Mouse (Mus musculus) liver, embryonic 13.5 days (tissue): Measurements from ENCODE around the gene Rbak. TPM values are rescaled to one million over a fixed set of nuclear protein-coding genes. Genes with fewer than 3 reads are reported as not detected.
"Not testable (repeated sequence)": the region's sequence is repeated elsewhere in the genome, so short reads cannot be mapped to it uniquely, and the experiment has no call there.

Source experiments
- ATAC-seq: fragments of 200-750 bp; cut with Nextera tagmentation; 2 replicates; pipeline ENCODE4 v1.8.0; 2017; ENCODE audit warnings: low read depth, mild to moderate bottlenecking, moderate number of reproducible peaks, moderate library complexity
- DNase-seq: peaks from one replicate; pipeline ENCODE4 v3.0.0; 2022
- H3K27ac ChIP-seq: fragments of 300-500 bp; sonication (generic); 2 replicates; pipeline ENCODE4 v1.5.1; 2015; ENCODE audit warnings: moderate library complexity, mild to moderate bottlenecking, inconsistent platforms
- H3K27me3 ChIP-seq: fragments of 300-500 bp; sonication (generic); 2 replicates; pipeline ENCODE4 v1.6.1; 2015; ENCODE audit warnings: mild to moderate bottlenecking, inconsistent platforms
- H3K36me3 ChIP-seq: fragments of 300-500 bp; sonication (generic); 2 replicates; pipeline ENCODE4 v1.6.1; 2015; ENCODE audit warnings: mild to moderate bottlenecking, inconsistent platforms
- H3K4me1 ChIP-seq: fragments of 300-500 bp; sonication (generic); replicated peaks from 2 replicates; pipeline ENCODE4 v1.6.1; 2015; ENCODE audit warnings: inconsistent platforms
- H3K4me2 ChIP-seq: fragments of 300-500 bp; sonication (generic); 2 replicates; pipeline ENCODE4 v1.6.1; 2015; ENCODE audit warnings: inconsistent platforms, mild to moderate bottlenecking, moderate library complexity
- H3K4me3 ChIP-seq: fragments of 300-500 bp; sonication (generic); replicated peaks from 2 replicates; pipeline ENCODE4 v1.5.1; 2015; ENCODE audit warnings: mild to moderate bottlenecking, inconsistent platforms
- H3K9ac ChIP-seq: fragments of 300-500 bp; sonication (generic); 2 replicates; pipeline ENCODE4 v1.6.1; 2015; ENCODE audit warnings: mild to moderate bottlenecking, inconsistent platforms
- H3K9me3 ChIP-seq: fragments of 300-500 bp; sonication (generic); replicated peaks from 2 replicates; pipeline ENCODE4 v1.6.1; 2016; ENCODE audit warnings: inconsistent platforms
- WGBS: fragments of 180-500 bp; shearing (Covaris S2); methylation state at CpG from one replicate; pipeline ENCODE4 v1.1.7; 2015; ENCODE audit not compliant: insufficient replicate concordance; 5-methylcytosine and 5-hydroxymethylcytosine counted together
- polyA plus RNA-seq: library from polyadenylated mRNA; unstranded; fragments of >200 nt; fragmentation: Nextera tagmentation; extraction: Ambion mirVana; gene quantifications from 2 replicates; pipeline ENCODE4 v1.2.1, GENCODE M21; 2015

The Rbak gene
- polyA plus RNA-seq, 1 experiment from 2014 or later = 1.8 TPM

DNA sequence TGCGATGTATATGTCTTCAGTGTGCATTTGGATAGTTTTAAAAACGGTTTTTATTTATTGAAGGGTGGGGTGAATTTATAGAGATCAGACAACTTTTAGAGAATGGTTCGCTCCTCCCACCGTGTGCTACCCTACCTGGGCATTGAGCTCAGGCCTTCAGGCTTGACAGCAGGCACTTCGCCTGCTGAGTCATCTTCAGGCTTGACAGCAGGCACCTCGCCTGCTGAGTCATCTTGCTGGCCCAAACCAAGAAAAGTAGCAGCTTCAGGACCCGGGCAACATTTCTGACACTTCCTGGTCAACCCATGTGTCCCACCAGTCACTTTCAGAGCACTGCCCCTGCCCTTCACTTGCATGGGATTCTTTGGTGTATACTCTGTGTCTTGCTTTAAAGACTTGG lies 45.5 kb downstream of the Rbak start:
- DNase-seq (peak; percentile 60), ATAC-seq (peak; percentile 64; the same call in 1 of the 2 replicates)
- no peaks in the 10 kb centered on the region for H3K36me3 ChIP-seq
- H3K4me2 ChIP-seq = no peak overlapping the region
- H3K4me3 ChIP-seq = no peak overlapping the region
- peaks cover 8% of the 10 kb centered on the region for H3K27me3 ChIP-seq
- peaks cover 24% of the 10 kb centered on the region for H3K4me1 ChIP-seq
- WGBS = 55% methylated on average over 7 of the region's 7 CpGs
- H3K9ac ChIP-seq = no peak overlapping the region
- no peaks in the 10 kb centered on the region for H3K9me3 ChIP-seq
- peak overlapping the region; percentile 47; the same call in 1 of the 2 replicates for H3K27ac ChIP-seq

DNA sequence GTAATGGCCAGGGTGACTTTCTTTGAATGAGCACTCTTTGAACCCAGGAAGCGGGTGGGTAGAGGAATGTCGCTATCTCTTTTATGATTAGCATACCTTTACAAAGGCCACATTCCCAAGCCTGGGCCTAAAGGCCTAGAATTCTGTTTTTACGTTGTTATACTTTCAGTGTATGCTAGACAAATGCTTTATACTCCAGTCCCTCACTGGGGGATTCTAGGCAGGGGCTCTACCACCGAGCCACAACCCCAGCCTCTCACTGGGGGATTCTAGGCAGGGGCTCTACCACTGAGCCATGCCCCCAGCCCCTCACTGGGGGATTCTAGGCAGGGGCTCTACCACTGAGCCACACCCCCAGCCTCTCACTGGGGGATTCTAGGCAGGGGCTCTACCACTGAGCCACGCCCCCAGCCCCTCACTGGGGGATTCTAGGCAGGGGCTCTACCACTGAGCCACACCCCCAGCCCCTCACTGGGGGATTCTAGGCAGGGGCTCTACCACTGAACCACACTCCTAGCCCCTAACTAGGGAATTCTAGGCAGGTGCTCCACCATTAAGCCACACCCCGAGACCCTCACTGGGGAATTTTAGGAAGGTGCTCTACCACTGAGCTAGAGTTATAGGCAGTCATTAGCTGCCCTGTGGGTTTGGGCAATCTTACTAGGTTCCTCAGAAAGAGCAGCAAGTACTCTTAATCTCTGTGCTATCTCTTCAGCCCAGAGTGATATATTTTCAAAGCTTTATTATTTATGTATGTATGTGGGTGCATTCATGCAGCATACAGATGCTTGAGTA lies 46.2 kb downstream of the Rbak start:
- not testable (repeated sequence) for DNase-seq

DNA sequence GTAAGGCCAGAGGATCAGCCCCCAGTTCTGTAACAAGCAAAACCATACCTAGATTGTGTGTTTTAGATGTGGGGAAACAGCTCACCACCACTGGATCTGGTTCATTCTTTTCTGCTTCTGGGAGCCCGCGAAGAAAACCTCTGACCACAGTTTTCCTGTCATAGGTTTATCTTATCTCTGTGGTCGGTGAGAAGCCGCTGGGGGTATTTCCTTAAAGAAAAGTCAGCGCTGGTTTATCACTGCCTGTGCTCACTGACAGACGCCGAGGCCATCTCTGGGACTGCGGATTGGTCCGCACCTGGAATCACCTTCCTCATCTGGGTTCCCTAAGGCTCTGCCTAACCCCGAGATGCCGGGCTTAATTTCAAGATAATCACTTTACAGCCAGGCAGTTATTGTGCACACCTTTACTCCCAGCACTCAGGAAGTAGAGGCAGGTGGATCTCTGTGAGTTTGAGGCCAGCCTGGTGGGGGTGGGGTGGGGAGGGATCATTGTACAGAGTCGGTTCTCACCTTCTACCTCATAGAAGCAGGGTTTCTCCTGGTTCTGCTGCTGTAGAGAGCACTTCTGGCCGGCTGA lies 47.5 kb downstream of the Rbak start:
- no peak overlapping the region for H3K27ac ChIP-seq
- H3K9me3 ChIP-seq = no peaks in the 10 kb centered on the region
- H3K4me3 ChIP-seq = no peak overlapping the region
- no peak for DNase-seq
- ATAC-seq = no peak
- no peak overlapping the region for H3K4me2 ChIP-seq
- peaks cover 21% of the 10 kb centered on the region for H3K27me3 ChIP-seq
- H3K9ac ChIP-seq = no peak overlapping the region
- H3K36me3 ChIP-seq = no peaks in the 10 kb centered on the region
- WGBS = 12% methylated on average over 13 of the region's 13 CpGs
- H3K4me1 ChIP-seq = peaks cover 24% of the 10 kb centered on the region

More for the DNA sequence above, 46.2 kb downstream of the Rbak start:
- H3K4me3 ChIP-seq, H3K36me3 ChIP-seq, H3K9ac ChIP-seq, H3K27ac ChIP-seq, H3K4me2 ChIP-seq, H3K9me3 ChIP-seq, ATAC-seq: not testable (repeated sequence)
- Histone ChIP-seq H3K27me3 (peaks cover 11% of the 10 kb centered on the region), H3K4me1 (peaks cover 24% of the 10 kb centered on the region)
- 78% methylated on average over 3 of the region's 6 CpGs for WGBS

DNA sequence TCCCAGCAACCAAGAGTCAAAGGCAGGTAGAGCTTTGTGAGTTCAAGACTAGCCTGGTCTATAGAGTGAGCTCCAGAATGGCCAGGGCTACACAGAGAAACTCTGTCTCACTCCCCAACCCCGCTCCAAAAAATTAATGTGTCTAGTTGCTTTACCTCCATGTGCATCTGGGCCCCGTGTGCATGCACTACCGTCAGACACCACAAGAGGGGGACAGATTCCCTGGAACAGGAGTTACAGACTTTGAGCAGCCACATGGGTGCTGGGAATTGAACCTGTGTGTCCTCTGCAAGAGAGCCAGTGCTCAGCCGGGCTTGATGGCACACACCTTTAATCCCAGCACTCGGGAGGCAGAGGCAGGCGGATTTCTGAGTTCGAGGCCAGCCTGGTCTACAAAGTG lies 50.2 kb downstream of the Rbak start:
- Histone ChIP-seq H3K27me3 (peaks cover 29% of the 10 kb centered on the region), H3K4me2 (no peak overlapping the region), H3K4me3 (no peak overlapping the region), H3K4me1 (peaks cover 20% of the 10 kb centered on the region), H3K9me3 (no peaks in the 10 kb centered on the region), H3K9ac (no peak overlapping the region), H3K36me3 (no peaks in the 10 kb centered on the region), H3K27ac (no peak overlapping the region)
- ATAC-seq (no peak), DNase-seq (peak; percentile 38)
- 68% methylated on average over 7 of the region's 7 CpGs for WGBS

DNA sequence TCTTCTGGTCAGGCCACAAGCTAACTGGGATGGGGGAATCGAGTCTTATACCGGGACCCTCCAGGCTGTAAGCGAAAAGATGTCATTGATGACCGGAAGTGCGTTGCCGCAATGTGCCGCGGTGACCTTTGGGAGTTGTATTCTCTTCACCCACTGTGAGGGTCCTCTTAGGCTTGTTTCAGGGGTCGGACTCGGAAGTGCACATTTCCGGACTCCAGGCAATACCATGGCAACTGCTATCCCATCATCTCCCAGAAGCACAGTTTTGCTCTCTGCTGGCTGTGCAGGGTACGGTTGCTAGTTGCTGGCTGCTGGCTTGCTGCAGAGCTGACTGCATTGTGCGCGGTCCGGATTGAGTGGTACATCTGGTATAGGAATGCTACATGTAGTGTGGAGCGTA lies 51.5 kb downstream of the Rbak start:
- Histone ChIP-seq H3K4me3 (no peak overlapping the region), H3K27me3 (peaks cover 40% of the 10 kb centered on the region), H3K36me3 (no peaks in the 10 kb centered on the region), H3K4me1 (peaks cover 12% of the 10 kb centered on the region), H3K9ac (no peak overlapping the region), H3K4me2 (no peak overlapping the region), H3K9me3 (no peaks in the 10 kb centered on the region), H3K27ac (no peak overlapping the region)
- WGBS = 83% methylated on average over 16 of the region's 16 CpGs
- DNase-seq (no peak), ATAC-seq (no peak)

DNA sequence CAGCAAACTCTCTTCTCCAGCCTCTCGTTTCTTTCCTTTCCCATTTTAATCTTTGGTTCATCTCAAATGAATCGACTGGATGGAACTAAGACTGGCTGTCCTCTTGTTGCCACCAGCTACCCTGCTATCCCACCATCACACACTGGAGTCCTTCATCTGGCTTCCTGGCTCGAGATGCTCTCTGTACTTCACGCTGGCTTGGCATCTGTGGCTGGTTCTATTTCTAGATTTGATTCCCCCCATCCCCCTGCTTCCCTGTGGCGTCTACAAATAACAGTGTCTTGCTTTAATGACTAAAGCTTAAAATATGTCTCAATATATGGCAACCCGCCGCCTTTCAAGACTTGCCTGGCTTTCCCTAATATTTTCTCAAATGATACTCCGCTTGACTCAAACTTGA lies 52.7 kb downstream of the Rbak start:
- Histone ChIP-seq H3K4me2 (no peak overlapping the region), H3K9me3 (no peaks in the 10 kb centered on the region), H3K27ac (no peak overlapping the region), H3K36me3 (no peaks in the 10 kb centered on the region), H3K9ac (no peak overlapping the region), H3K4me1 (peaks cover 5% of the 10 kb centered on the region), H3K27me3 (peaks cover 44% of the 10 kb centered on the region), H3K4me3 (no peak overlapping the region)
- 64% methylated on average over 8 of the region's 8 CpGs for WGBS
- no peak for DNase-seq
- no peak for ATAC-seq

DNA sequence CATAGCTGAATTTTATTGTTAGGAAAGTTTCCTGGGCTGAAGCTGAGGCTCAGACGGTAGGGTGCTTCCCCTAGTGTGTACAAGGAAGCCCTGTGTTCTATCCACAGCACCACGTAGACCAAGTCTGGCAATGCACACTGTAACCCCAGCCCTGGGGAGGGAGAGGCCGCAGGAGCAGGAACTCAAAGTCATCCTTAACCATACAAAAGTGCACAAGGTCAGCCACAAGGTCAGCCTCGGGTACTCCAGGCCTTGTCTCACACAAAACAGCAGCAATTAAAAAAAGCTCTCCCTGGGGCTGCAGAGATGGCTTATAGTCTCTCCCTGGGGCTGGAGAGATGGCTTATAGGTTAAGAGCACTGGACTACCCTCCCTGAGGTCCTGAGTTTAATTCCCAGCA lies 53.7 kb downstream of the Rbak start:
- ATAC-seq (no peak), DNase-seq (no peak)
- WGBS = 60% methylated on average over 4 of the region's 4 CpGs
- H3K4me3 ChIP-seq = no peak overlapping the region
- no peaks in the 10 kb centered on the region for H3K36me3 ChIP-seq
- H3K9me3 ChIP-seq = no peaks in the 10 kb centered on the region
- H3K27me3 ChIP-seq = peaks cover 44% of the 10 kb centered on the region
- no peak overlapping the region for H3K27ac ChIP-seq
- no peaks in the 10 kb centered on the region for H3K4me1 ChIP-seq
- H3K4me2 ChIP-seq = no peak overlapping the region
- H3K9ac ChIP-seq = no peak overlapping the region

DNA sequence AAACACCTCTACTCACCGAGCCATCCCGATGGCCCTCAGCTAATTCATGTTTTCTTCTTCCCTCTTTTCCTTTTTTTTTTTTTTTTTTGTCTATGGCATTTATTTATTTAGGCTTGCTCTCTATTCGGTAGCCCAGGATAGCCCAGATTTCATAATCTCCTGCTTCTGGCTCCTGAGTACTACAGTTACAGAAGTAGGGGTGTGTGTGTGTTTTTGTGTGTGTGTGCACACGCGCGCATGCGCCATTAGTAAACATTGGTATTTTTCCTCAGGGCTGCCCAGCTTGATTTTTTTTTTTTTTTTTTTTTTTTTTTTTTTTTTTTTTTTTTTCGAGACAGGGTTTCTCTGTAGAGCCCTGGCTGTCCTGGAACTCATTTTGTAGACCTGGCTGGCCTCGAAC lies 54.5 kb downstream of the Rbak start:
- Histone ChIP-seq H3K4me1 (no peaks in the 10 kb centered on the region), H3K27ac (no peak overlapping the region), H3K36me3 (no peaks in the 10 kb centered on the region), H3K9me3 (no peaks in the 10 kb centered on the region), H3K4me2 (no peak overlapping the region), H3K4me3 (no peak overlapping the region), H3K9ac (no peak overlapping the region), H3K27me3 (peaks cover 47% of the 10 kb centered on the region)
- DNase-seq (no peak), ATAC-seq (no peak)
- WGBS = 74% methylated on average over 9 of the region's 9 CpGs

DNA sequence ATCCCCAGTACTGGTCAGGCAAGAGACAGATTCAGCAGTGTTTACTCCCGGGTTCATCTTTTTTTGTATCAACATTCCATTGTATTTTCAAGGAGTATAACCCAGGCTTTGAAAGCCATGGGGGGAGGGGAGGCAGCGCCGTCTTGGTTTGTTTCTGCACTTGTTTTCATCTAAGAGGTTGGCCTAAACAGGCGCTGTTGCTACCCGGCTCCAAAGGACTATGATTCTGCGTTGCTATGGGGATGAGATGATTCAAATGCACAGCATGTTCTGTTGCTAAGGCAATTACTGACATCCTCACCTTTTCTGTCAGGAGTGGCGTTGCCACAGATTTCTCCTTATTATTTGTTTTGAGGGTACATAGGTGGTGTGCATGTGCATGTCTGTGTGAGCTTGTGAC lies 55.0 kb downstream of the Rbak start:
- WGBS = 61% methylated on average over 7 of the region's 7 CpGs
- no peaks in the 10 kb centered on the region for H3K36me3 ChIP-seq
- H3K27me3 ChIP-seq = peaks cover 50% of the 10 kb centered on the region
- H3K4me3 ChIP-seq = no peak overlapping the region
- H3K4me1 ChIP-seq = no peaks in the 10 kb centered on the region
- no peak overlapping the region for H3K9ac ChIP-seq
- no peaks in the 10 kb centered on the region for H3K9me3 ChIP-seq
- no peak for ATAC-seq
- no peak for DNase-seq
- H3K4me2 ChIP-seq = no peak overlapping the region
- H3K27ac ChIP-seq = no peak overlapping the region

DNA sequence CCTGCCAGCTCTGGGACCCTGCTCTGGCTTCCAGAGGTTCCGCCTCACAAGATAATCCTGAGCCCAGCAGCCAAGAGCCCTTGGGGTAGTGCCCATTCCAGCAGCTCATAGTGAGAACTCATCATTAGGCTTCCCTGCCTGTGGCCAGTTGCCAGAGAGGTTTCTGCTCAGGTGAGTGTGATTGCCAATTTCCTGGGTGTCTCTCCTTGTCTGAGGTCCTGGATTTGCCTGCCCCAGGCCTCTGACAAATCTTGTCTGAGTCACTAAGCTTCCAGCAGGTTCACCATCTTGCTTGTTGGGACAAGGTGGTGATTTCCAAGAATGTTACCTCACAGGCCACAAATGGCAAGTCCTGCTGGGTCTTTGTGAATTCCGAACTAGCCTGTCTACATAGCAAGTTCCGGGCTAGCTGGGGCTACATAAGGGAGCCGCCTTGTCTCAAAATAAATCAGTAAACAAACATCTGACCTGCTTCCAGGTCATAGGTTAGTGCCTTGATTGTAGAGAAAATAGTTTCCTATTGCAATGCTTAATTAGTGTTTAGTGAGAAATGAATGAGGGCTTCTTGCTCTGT lies 55.7 kb downstream of the Rbak start:
- no peak overlapping the region for H3K4me3 ChIP-seq
- no peak overlapping the region for H3K9ac ChIP-seq
- no peaks in the 10 kb centered on the region for H3K4me1 ChIP-seq
- no peak for ATAC-seq
- WGBS = 73% methylated on average over 4 of the region's 4 CpGs
- no peaks in the 10 kb centered on the region for H3K36me3 ChIP-seq
- no peak for DNase-seq
- H3K4me2 ChIP-seq = no peak overlapping the region
- H3K27ac ChIP-seq = no peak overlapping the region
- H3K27me3 ChIP-seq = peaks cover 54% of the 10 kb centered on the region
- no peaks in the 10 kb centered on the region for H3K9me3 ChIP-seq

DNA sequence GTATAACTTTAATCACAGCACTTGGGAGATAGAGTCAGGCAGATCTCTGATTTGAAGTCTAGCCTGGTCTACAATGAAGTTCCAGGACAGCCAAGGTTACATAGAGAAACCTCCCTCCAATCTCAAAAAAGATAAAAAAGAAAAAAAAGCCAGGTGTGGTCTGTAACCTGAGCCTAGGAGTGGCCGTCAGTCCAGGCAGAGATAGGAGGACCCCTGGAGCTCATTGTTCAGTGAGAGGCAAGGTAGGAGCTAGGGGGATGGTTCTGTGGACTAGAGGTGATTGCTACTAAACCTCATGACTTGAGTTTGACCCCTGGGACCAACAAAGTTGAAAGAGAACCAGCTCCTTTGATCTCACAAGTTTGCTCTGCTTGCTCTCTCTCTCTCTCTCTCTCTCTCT lies 57.9 kb downstream of the Rbak start:
- Histone ChIP-seq H3K9me3 (peaks cover under 1% of the 10 kb centered on the region; the same call in 1 of the 2 replicates), H3K4me2 (no peak overlapping the region), H3K4me3 (no peak overlapping the region), H3K36me3 (no peaks in the 10 kb centered on the region), H3K9ac (no peak overlapping the region), H3K4me1 (no peaks in the 10 kb centered on the region), H3K27ac (no peak overlapping the region), H3K27me3 (peaks cover 37% of the 10 kb centered on the region)
- ATAC-seq (no peak), DNase-seq (no peak)
- 21% methylated on average over 1 of the region's 1 CpGs for WGBS
